8 mouse cellular contexts compared by ENCODE assay signal in the genomic region with DNA sequence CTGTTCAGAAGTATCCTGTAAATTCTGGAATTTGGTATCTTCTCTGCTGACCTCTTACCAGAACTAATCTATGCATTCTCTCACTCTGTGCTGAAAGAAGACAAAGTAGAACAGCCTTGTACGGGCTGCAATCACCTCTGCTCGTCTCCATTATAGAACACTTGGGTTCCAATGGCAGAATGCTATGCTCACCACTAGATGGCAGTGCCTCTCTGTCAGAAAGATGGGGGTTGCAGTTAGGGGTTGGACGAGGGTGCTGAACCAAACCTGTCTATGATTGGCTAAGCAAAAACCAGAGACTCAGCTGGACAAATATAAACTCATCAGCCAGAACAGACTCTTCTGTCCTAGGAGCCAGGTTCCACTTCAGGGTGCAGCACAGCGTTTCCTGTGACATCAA.
A peak's percentile ranks its signal among the peaks of the same experiment; 100 is the strongest.
DNase-seq lines count a peak whose midpoint lies in the region; ATAC-seq and TF ChIP-seq lines count a peak whose summit lies in the region.
"Not testable (repeated sequence)": the region's sequence is repeated elsewhere in the genome, so short reads cannot be mapped to it uniquely, and the experiment has no call there.

No protein-coding gene starts in this region.

- not testable (repeated sequence) for H3K9ac ChIP-seq in forebrain, embryonic 16.5 days (replicated peaks; ENCODE audit: low read depth, low read length); hindbrain, embryonic 13.5 days; kidney, postnatal 0 days (ENCODE audit: low read depth, low read length); liver, embryonic 13.5 days

- not testable (repeated sequence) for H3K27ac ChIP-seq in forebrain, embryonic 16.5 days (ENCODE audit: low read length); hindbrain, embryonic 13.5 days; kidney, postnatal 0 days; liver, embryonic 13.5 days

- WGBS in forebrain, embryonic 16.5 days: 34% methylated on average over 4 of the region's 4 CpGs
- whole genome bisulfite sequencing in hindbrain, embryonic 13.5 days: 38% methylated on average over 4 of the region's 4 CpGs
- WGBS in kidney, postnatal 0 days: 37% methylated on average over 4 of the region's 4 CpGs
- 27% methylated on average over 4 of the region's 4 CpGs for WGBS in liver, embryonic 13.5 days (ENCODE audit: insufficient replicate concordance)

- not testable (repeated sequence) for H3K4me1 ChIP-seq in forebrain, embryonic 16.5 days (replicated peaks; ENCODE audit: control insufficient read depth, insufficient read depth, low read length); hindbrain, embryonic 13.5 days (replicated peaks); kidney, postnatal 0 days (replicated peaks; ENCODE audit: insufficient read depth, low read length); liver, embryonic 13.5 days (replicated peaks)

- not testable (repeated sequence) for H3K4me3 ChIP-seq in forebrain, embryonic 16.5 days (replicated peaks; ENCODE audit: low read length); hindbrain, embryonic 13.5 days; kidney, postnatal 0 days (replicated peaks; ENCODE audit: low read depth, low read length); liver, embryonic 13.5 days (replicated peaks)

- 0 out of 2 replicates have a peak, but pooled peaks have one; percentile 43 for ATAC-seq in forebrain, embryonic 16.5 days
- 0 out of 2 replicates have a peak, but pooled peaks have one; percentile 17 for ATAC-seq in hindbrain, embryonic 13.5 days (ENCODE audit: low FRiP score)
- ATAC-seq in kidney, postnatal 0 days (replicated peaks; ENCODE audit: low FRiP score, low read depth): 0 out of 2 replicates have a peak, but pooled peaks have one; percentile 29
- peak; percentile 69 for ATAC-seq in liver, embryonic 13.5 days (ENCODE audit: low read depth)
- peak; percentile 94 for ATAC-seq in megakaryocyte-erythroid progenitor cell, adult 5-6 weeks (replicated peaks; ENCODE audit: low FRiP score, low TSS enrichment, poor library complexity, severe bottlenecking)

- H3K4me2 ChIP-seq in forebrain, embryonic 16.5 days (ENCODE audit: low read length); hindbrain, embryonic 13.5 days; kidney, postnatal 0 days (ENCODE audit: low read length); liver, embryonic 13.5 days: not testable (repeated sequence)

- peak; percentile 25 for DNase-seq in CD4-positive, CD25-positive, alpha-beta regulatory T cell, adult 2 months (ENCODE audit: low read depth, low spot score)
- DNase-seq in cerebellum, postnatal 10 days: peak; percentile 1 to 3
- peak; percentile 13 for DNase-seq in kidney, postnatal 0 days (ENCODE audit: low spot score)
- not testable (repeated sequence) for DNase-seq in liver, embryonic 13.5 days
- peak; percentile 11 for DNase-seq in retina, postnatal 1 day

- TF ChIP-seq CTCF in kidney, postnatal 0 days (IDR thresholded peaks at IDR 0.05; ENCODE audit: low read depth): peak; percentile 67

- not testable (repeated sequence) for H3K27me3 ChIP-seq in forebrain, embryonic 16.5 days (replicated peaks; ENCODE audit: control insufficient read depth, insufficient read depth, low read length); hindbrain, embryonic 13.5 days; kidney, postnatal 0 days (ENCODE audit: insufficient read depth, low read length); liver, embryonic 13.5 days

- not testable (repeated sequence) for H3K9me3 ChIP-seq in forebrain, embryonic 16.5 days (ENCODE audit: control insufficient read depth, low read length); hindbrain, embryonic 13.5 days; kidney, postnatal 0 days (replicated peaks; ENCODE audit: low read length); liver, embryonic 13.5 days (replicated peaks)

- H3K36me3 ChIP-seq in forebrain, embryonic 16.5 days (ENCODE audit: control insufficient read depth, insufficient read depth); hindbrain, embryonic 13.5 days; kidney, postnatal 0 days (ENCODE audit: insufficient read depth, low read length); liver, embryonic 13.5 days: not testable (repeated sequence)

Comparison
In these comparisons a context has a peak if more than half of its experiments do, and no peak if none do; other contexts are left out.
1. ATAC-seq: peak in every context shown above with its lines; median percentile 94 in megakaryocyte-erythroid progenitor cell, adult 5-6 weeks; 69 in liver, embryonic 13.5 days; 43 in forebrain, embryonic 16.5 days; 29 in kidney, postnatal 0 days; 17 in hindbrain, embryonic 13.5 days.